Mouse (Mus musculus): ENCODE results near the gene Vmn2r3. TPM values are rescaled to one million over a fixed set of nuclear protein-coding genes. Genes with fewer than 3 reads are reported as not detected.
"Not testable (repeated sequence)": the region's sequence is repeated elsewhere in the genome, so short reads cannot be mapped to it uniquely, and the experiment has no call there.

Gene Vmn2r3
- polyA plus RNA-seq, 1 experiment from 2014 or later: not detected

GRCm38 (mm10) chr3:64235459-64235858 is 54.0 kb downstream of the Vmn2r3 start:
- not testable (repeated sequence) for H3K9me3 ChIP-seq (ENCODE audit: control insufficient read depth, low read length); H3K4me3 ChIP-seq (ENCODE audit: low read depth, low read length); H3K9ac ChIP-seq (ENCODE audit: low read length); H3K36me3 ChIP-seq (ENCODE audit: control insufficient read depth, insufficient read depth, low read length); DNase-seq (ENCODE audit: low spot score); H3K27me3 ChIP-seq (ENCODE audit: control insufficient read depth, insufficient read depth, low read length); ATAC-seq (ENCODE audit: insufficient read depth, low FRiP score, low TSS enrichment); H3K27ac ChIP-seq (ENCODE audit: low read depth, low read length); H3K4me2 ChIP-seq (ENCODE audit: low read depth); H3K4me1 ChIP-seq (ENCODE audit: control insufficient read depth, insufficient read depth, low read length)
- WGBS: 91% methylated on average over 6 of the region's 6 CpGs

GRCm38 (mm10) chr3:64233655-64234054 is 55.9 kb downstream of the Vmn2r3 start:
- not testable (repeated sequence) for H3K4me1 ChIP-seq (ENCODE audit: control insufficient read depth, insufficient read depth, low read length); H3K9me3 ChIP-seq (ENCODE audit: control insufficient read depth, low read length); H3K27ac ChIP-seq (ENCODE audit: low read depth, low read length); H3K36me3 ChIP-seq (ENCODE audit: control insufficient read depth, insufficient read depth, low read length); H3K9ac ChIP-seq (ENCODE audit: low read length); H3K4me3 ChIP-seq (ENCODE audit: low read depth, low read length); H3K4me2 ChIP-seq (ENCODE audit: low read depth); H3K27me3 ChIP-seq (ENCODE audit: control insufficient read depth, insufficient read depth, low read length); ATAC-seq (ENCODE audit: insufficient read depth, low FRiP score, low TSS enrichment); DNase-seq (ENCODE audit: low spot score)
- 83% methylated on average over 8 of the region's 12 CpGs for WGBS

- H3K4me2 ChIP-seq (ENCODE audit: low read depth): no peak overlapping the region
- no peak for ATAC-seq (ENCODE audit: insufficient read depth, low FRiP score, low TSS enrichment)
- 64% methylated on average over 2 of the region's 2 CpGs for WGBS
- H3K27ac ChIP-seq (ENCODE audit: low read depth, low read length): no peak overlapping the region
- H3K4me1 ChIP-seq (ENCODE audit: control insufficient read depth, insufficient read depth, low read length): no peaks in the 10 kb centered on the region
- no peaks in the 10 kb centered on the region for H3K36me3 ChIP-seq (ENCODE audit: control insufficient read depth, insufficient read depth, low read length)
- no peak overlapping the region for H3K4me3 ChIP-seq (ENCODE audit: low read depth, low read length)
- no peak overlapping the region for H3K9ac ChIP-seq (ENCODE audit: low read length)
- no peaks in the 10 kb centered on the region for H3K9me3 ChIP-seq (ENCODE audit: control insufficient read depth, low read length)
- no peaks in the 10 kb centered on the region for H3K27me3 ChIP-seq (ENCODE audit: control insufficient read depth, insufficient read depth, low read length)
- no peak for DNase-seq (ENCODE audit: low spot score)
Measured at GRCm38 (mm10) chr3:64227243-64227642, 62.3 kb downstream of the Vmn2r3 start.

Other genes with a start within 250 kb of the Vmn2r3 start
- gene Vmn2r1, start 208.2 kb downstream of the Vmn2r3 start, polyA plus RNA-seq (2014; fragmentation: Nextera tagmentation; extraction: Ambion mirVana): 0.08 TPM in 2 replicates
- not detected in 2 replicates for gene Vmn2r2, start 147.8 kb downstream of the Vmn2r3 start, polyA plus RNA-seq (2014; fragmentation: Nextera tagmentation; extraction: Ambion mirVana)
- not detected in 2 replicates for gene Vmn2r4, start 125.7 kb upstream of the Vmn2r3 start, polyA plus RNA-seq (2014; fragmentation: Nextera tagmentation; extraction: Ambion mirVana)
- gene Vmn2r5, start 220.1 kb upstream of the Vmn2r3 start, polyA plus RNA-seq (2014; fragmentation: Nextera tagmentation; extraction: Ambion mirVana): not detected in 2 replicates